Mouse (Mus musculus): ENCODE results near the gene Mylk2. TPM values are rescaled to one million over a fixed set of nuclear protein-coding genes. Genes with fewer than 3 reads are reported as not detected.

Mylk2 gene
- polyA plus RNA-seq, 1 experiment from 2014 or later: not detected

- Histone ChIP-seq H3K36me3 (ENCODE audit: control insufficient read depth, insufficient read depth, low read length) (no peaks in the 10 kb centered on the region), H3K27me3 (replicated peaks; ENCODE audit: control insufficient read depth, insufficient read depth, low read length) (peaks cover 65% of the 10 kb centered on the region), H3K4me2 (peak overlapping the region; percentile 80), H3K4me3 (ENCODE audit: low read depth, low read length) (peak overlapping the region; percentile 61), H3K9ac (ENCODE audit: low read depth, low read length) (0 out of 2 replicates have a peak overlapping the region, but pooled peaks have one; percentile 34), H3K9me3 (ENCODE audit: control insufficient read depth, low read length) (no peaks in the 10 kb centered on the region), H3K4me1 (replicated peaks; ENCODE audit: control insufficient read depth, insufficient read depth, low read length) (no peaks in the 10 kb centered on the region), H3K27ac (ENCODE audit: low read depth, low read length) (no peak overlapping the region)
- WGBS: 25% methylated on average over 13 of the region's 13 CpGs
- ATAC-seq (replicated peaks; ENCODE audit: low FRiP score) (no peak), DNase-seq (ENCODE audit: low spot score) (no peak)
Observed at GRCm38 (mm10) chr2:152951850-152952720, 40.9 kb downstream of the Mylk2 start.

GRCm38 (mm10) chr2:152958116-152958515 is 47.0 kb downstream of the Mylk2 start:
- Histone ChIP-seq H3K36me3 (ENCODE audit: control insufficient read depth, insufficient read depth, low read length) (no peaks in the 10 kb centered on the region), H3K27ac (ENCODE audit: low read depth, low read length) (no peak overlapping the region), H3K4me3 (ENCODE audit: low read depth, low read length) (no peak overlapping the region), H3K4me2 (no peak overlapping the region), H3K9ac (ENCODE audit: low read depth, low read length) (no peak overlapping the region), H3K9me3 (ENCODE audit: control insufficient read depth, low read length) (no peaks in the 10 kb centered on the region), H3K27me3 (replicated peaks; ENCODE audit: control insufficient read depth, insufficient read depth, low read length) (peaks cover 24% of the 10 kb centered on the region), H3K4me1 (replicated peaks; ENCODE audit: control insufficient read depth, insufficient read depth, low read length) (no peaks in the 10 kb centered on the region)
- DNase-seq (ENCODE audit: low spot score) (no peak), ATAC-seq (replicated peaks; ENCODE audit: low FRiP score) (no peak)
- 64% methylated on average over 3 of the region's 3 CpGs for WGBS

GRCm38 (mm10) chr2:152962091-152962793 is 51.1 kb downstream of the Mylk2 start, which contains the start of gene Ttll9:
Gene Ttll9 (plus strand): TSS chr2:152962485.
- Histone ChIP-seq H3K27ac (ENCODE audit: low read depth, low read length) (no peak within 1 kb of the TSS), H3K4me2 (peak within 1 kb of the TSS; percentile 67), H3K27me3 (replicated peaks; ENCODE audit: control insufficient read depth, insufficient read depth, low read length) (peaks cover 12% of the 10 kb centered on the region), H3K4me3 (ENCODE audit: low read depth, low read length) (peak within 1 kb of the TSS; percentile 45), H3K9ac (ENCODE audit: low read depth, low read length) (no peak within 1 kb of the TSS), H3K4me1 (replicated peaks; ENCODE audit: control insufficient read depth, insufficient read depth, low read length) (no peaks in the 10 kb centered on the region), H3K36me3 (ENCODE audit: control insufficient read depth, insufficient read depth, low read length) (no peaks in the 10 kb centered on the region), H3K9me3 (ENCODE audit: control insufficient read depth, low read length) (no peaks in the 10 kb centered on the region)
- DNase-seq (ENCODE audit: low spot score) (peak; percentile 74), ATAC-seq (replicated peaks; ENCODE audit: low FRiP score) (peak; percentile 76)
- 2% methylated on average over 34 of the region's 34 CpGs for WGBS

GRCm38 (mm10) chr2:152965555-152965954 is 54.4 kb downstream of the Mylk2 start:
- Histone ChIP-seq H3K4me1 (replicated peaks; ENCODE audit: control insufficient read depth, insufficient read depth, low read length) (no peaks in the 10 kb centered on the region), H3K36me3 (ENCODE audit: control insufficient read depth, insufficient read depth, low read length) (no peaks in the 10 kb centered on the region), H3K4me3 (ENCODE audit: low read depth, low read length) (no peak overlapping the region), H3K4me2 (no peak overlapping the region), H3K9me3 (ENCODE audit: control insufficient read depth, low read length) (no peaks in the 10 kb centered on the region), H3K9ac (ENCODE audit: low read depth, low read length) (no peak overlapping the region), H3K27ac (ENCODE audit: low read depth, low read length) (no peak overlapping the region), H3K27me3 (replicated peaks; ENCODE audit: control insufficient read depth, insufficient read depth, low read length) (peaks cover 2% of the 10 kb centered on the region; the same call in 1 of the 2 replicates)
- WGBS: 66% methylated on average over 4 of the region's 4 CpGs
- ATAC-seq (replicated peaks; ENCODE audit: low FRiP score) (no peak), DNase-seq (ENCODE audit: low spot score) (no peak)

Small RNA genes within 50 kb of the gene (microRNA-seq; reads per million reads assigned to microRNA genes)
- gene Mir5622 (ENCODE audit: borderline number of aligned reads): 3.9 reads per million, percentile 6 among the genes with 10 or more reads in this experiment

Other genes starting within 250 kb of the Mylk2 start
- 88.6 and 92.1 TPM in 2 replicates for gene H13, start 241.9 kb upstream of the Mylk2 start, polyA plus RNA-seq (2014; fragmentation: Nextera tagmentation; extraction: Ambion mirVana)
- gene Mcts2, start 224.3 kb upstream of the Mylk2 start, polyA plus RNA-seq (2014; fragmentation: Nextera tagmentation; extraction: Ambion mirVana): 31.5 and 37.1 TPM in 2 replicates
- gene Id1, start 175.1 kb upstream of the Mylk2 start, polyA plus RNA-seq (2014; fragmentation: Nextera tagmentation; extraction: Ambion mirVana): 52.7 and 56.3 TPM in 2 replicates
- gene Cox4i2, start 157.2 kb upstream of the Mylk2 start, polyA plus RNA-seq (2014; fragmentation: Nextera tagmentation; extraction: Ambion mirVana): 6.7 and 8.5 TPM in 2 replicates
- gene Bcl2l1, start 79.6 kb upstream of the Mylk2 start, polyA plus RNA-seq (2014; fragmentation: Nextera tagmentation; extraction: Ambion mirVana): 61.7 and 69.3 TPM in 2 replicates
- 107 and 118 TPM in 2 replicates for gene Tpx2, start 63.4 kb upstream of the Mylk2 start, polyA plus RNA-seq (2014; fragmentation: Nextera tagmentation; extraction: Ambion mirVana)
- 0.21 and 0.36 TPM in 2 replicates for gene Foxs1, start 21.9 kb downstream of the Mylk2 start, polyA plus RNA-seq (2014; fragmentation: Nextera tagmentation; extraction: Ambion mirVana)
- gene Dusp15, start 40.3 kb downstream of the Mylk2 start, polyA plus RNA-seq (2014; fragmentation: Nextera tagmentation; extraction: Ambion mirVana): not detected in 2 replicates
- 0.35 and 0.62 TPM in 2 replicates for gene Ttll9, start 51.1 kb downstream of the Mylk2 start, polyA plus RNA-seq (2014; fragmentation: Nextera tagmentation; extraction: Ambion mirVana)
- gene Pdrg1, start 104.1 kb downstream of the Mylk2 start, polyA plus RNA-seq (2014; fragmentation: Nextera tagmentation; extraction: Ambion mirVana): 65.0 and 69.5 TPM in 2 replicates
- not detected in 2 replicates for gene Xkr7, start 120.5 kb downstream of the Mylk2 start, polyA plus RNA-seq (2014; fragmentation: Nextera tagmentation; extraction: Ambion mirVana)
- 1.5 and 2.0 TPM in 2 replicates for gene Ccm2l, start 154.6 kb downstream of the Mylk2 start, polyA plus RNA-seq (2014; fragmentation: Nextera tagmentation; extraction: Ambion mirVana)
- 5.1 and 5.2 TPM in 2 replicates for gene Hck, start 197.1 kb downstream of the Mylk2 start, polyA plus RNA-seq (2014; fragmentation: Nextera tagmentation; extraction: Ambion mirVana)
- 65.4 and 71.4 TPM in 2 replicates for gene Tm9sf4, start 250.0 kb downstream of the Mylk2 start, polyA plus RNA-seq (2014; fragmentation: Nextera tagmentation; extraction: Ambion mirVana)

All from liver, embryonic 11.5 days (tissue).